Mouse (Mus musculus): ENCODE results near the gene Mast4.

Gene Mast4

DNA sequence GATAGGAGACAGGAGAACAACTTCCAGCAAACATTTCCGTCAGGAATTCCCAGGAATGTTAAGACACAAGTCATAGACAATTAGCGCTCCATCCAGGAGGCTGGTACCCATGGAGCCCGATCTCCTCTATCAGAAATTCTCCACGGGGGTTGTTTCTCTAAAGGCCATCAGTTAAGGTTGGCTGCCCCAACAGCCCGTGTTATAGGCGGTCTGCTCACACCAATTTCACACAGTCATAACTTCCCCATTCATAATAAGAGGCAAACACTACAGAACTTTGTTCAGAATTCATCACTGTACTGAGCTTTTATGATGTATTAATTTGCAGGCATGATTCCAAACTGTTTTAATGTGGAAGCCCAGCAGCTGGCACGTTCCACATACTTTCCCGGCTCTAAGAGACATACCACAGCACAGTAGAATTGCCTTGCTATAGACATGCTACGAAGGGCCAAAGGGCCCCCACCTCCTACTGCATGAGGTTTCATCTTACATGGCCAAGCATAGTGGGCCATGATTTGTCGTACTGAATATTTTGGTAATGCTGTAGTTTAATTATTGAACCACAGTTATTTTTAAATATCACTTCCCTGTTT, 19.1 kb downstream of the Mast4 start:
- in situ Hi-C loops (cut with MseI, MboI), result no loop called here

DNA sequence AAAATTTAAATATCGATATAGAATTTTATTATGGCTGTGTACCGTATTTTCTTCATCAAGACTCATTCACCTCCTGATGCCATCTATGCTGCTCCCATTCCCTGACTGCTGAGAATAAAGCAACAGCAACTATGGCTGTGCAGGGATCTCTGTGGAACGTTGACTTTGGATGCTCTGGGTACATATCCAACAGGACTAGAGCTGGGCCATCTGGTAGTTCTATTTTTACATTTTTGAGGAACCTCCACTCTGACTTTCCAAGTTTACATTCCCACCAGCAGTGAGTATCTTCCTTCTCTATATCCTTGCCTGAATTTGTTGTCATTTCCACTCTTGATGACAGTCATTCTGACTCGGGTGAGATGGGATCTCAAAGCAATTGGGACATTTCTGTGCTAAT, 26.0 kb downstream of the Mast4 start:
- in situ Hi-C loops (cut with MseI, MboI), result no loop called here

DNA sequence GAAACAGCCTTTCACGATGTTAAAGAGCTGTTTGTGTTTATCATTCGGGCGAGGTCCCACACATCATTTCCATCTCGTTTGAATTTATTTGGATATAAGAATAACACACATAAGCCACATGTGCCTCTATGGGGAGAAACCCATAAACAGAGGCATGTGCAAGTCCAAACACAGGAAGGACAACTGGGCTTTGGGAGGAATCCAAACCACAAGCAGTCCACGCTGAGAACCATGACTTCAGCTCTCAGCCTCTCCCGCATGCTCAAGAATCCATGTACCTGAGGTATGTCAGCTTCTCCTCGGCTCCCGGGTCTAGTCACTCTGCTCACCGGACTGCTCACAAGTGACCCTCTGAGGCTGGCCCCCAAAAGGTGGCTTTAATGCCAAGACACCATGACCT, 30.5 kb downstream of the Mast4 start:
- in situ Hi-C loops (cut with MseI, MboI), result no loop called here

DNA sequence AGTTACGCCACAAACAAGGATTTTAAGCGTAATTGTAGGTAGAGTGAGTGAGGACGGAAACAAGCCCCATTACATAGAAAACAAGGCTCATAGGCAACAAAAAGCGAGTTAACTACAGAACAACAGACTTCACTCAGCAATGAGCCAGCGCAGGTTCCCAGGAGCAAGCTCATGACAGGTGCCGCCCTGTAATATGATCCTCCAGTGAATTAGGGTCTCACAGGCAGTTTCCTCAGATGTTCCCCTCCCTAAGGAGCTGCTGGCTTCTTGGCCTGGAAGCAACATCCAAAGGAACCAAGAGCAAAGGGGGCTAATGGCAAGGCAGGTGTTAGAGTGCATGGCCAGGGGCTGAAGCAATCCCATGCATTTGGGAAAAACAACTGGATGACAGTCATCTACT, 31.8 kb downstream of the Mast4 start:
- in situ Hi-C loops (cut with MseI, MboI), result no loop called here

DNA sequence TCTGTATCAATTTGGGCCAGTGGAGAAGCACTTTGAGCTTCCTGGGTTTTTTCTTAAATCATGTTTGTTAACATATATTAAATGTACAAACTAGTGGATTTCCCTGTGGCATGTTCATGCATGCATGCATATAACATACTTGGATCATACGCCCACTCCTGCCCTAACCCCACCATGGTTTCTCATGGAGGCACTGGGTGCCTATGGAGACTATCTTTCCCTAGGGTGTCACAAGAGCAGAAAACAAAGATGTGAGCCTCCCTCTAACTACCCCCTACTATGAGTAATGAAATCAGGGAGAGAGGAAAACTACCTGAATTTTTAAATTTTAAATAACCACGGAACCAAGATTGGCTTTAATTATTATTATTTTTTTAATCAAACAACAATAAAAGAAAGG, 32.2 kb downstream of the Mast4 start:
- in situ Hi-C loops (cut with MseI, MboI), result no loop called here

DNA sequence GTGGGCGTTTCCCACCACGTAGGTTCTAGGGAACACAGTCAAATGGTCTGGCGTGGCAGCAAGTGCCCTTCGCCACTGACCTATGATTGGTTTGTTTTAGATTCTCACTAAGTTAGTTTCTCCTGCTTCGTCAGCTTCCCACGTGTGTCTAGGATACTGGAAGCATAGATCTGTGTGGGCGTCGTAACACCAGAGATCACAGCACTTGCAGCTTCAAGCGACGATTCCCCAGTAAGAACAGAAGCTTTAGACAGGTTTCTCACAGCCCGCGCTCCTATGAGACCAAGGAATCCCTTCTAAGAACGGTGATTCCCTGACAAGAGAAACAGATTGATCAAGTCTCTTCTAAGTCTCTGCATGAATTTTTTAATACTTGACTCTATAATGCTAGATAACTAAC, 39.9 kb downstream of the Mast4 start:
- in situ Hi-C loops (cut with MseI, MboI), result no loop called here

DNA sequence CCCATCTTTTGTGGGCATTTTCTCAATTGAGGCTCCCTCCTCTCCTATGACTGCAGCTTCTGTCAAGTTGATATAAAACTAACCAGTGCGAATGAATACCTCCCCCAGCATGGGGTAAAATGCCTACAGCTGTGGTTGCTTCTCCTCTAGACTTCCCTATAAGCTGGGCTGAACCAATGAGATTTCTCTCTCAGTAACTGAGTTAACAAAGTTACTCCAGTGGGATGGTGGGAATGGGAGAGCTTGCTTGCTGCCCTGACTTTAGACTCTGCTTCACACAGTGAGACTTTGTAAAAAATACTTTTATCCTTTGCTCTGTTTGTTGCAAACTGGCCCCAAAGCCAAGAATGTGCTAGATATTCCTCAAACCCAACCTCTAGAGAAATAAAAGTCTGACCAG, 41.2 kb downstream of the Mast4 start:
- in situ Hi-C loops (cut with MseI, MboI), result no loop called here

DNA sequence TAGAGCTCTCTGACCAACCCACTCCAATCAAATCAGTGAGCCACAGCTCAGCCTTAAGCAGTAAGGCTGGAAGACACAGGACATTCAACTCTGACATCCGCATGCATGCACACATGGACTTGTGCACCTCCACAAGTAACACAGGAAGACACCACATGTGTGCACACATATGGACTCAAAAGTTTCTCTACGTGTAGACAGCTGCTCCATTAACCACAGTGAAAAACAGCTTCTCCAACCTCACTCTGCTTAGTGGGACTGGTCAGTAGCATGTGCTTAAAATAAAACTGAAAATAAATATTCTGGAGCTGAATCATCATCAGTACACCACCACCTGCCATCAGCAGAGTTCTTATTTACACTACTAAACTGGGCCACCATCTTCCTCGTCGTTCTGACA, 43.2 kb downstream of the Mast4 start:
- in situ Hi-C loops (cut with MseI, MboI), result no loop called here

DNA sequence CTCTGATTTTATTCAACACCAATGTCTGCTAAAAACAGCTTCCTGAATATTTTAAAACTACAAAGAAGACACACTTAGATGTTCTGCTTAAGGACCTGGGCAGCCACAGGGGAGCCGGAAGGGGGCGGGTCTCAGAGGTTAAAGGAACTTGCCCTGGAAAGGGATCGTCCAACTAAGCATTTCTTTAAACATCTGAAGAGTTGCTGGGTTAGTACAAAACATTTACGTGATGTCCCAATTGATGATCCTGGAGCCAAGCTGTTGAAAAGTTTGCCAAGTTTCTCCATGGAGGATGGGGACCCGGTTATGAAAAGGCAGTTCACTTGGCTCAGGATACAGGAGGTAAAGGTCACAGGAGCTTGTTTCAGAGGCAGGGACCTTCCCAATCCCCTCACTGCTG, 48.5 kb downstream of the Mast4 start:
- in situ Hi-C loops (cut with MseI, MboI), result no loop called here

DNA sequence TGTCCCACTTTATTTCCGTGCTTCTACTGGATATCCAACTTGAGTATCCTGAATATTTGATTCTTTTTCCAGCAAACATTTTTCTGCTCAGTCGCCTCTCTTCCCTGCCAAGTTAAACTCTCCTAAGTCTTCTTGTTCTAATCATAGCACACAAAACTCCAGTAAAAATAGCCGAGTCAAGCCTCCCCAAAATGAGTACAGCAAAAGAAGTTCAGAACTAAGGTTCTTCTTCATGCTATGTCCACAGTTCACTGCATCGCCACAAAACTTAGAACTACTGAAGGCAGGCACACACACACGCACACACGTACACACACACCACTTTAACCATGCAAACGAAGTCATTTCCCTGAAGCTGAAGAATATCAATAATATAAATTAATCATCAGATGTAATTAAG, 49.3 kb downstream of the Mast4 start:
- in situ Hi-C loops (cut with MseI, MboI), result no loop called here

DNA sequence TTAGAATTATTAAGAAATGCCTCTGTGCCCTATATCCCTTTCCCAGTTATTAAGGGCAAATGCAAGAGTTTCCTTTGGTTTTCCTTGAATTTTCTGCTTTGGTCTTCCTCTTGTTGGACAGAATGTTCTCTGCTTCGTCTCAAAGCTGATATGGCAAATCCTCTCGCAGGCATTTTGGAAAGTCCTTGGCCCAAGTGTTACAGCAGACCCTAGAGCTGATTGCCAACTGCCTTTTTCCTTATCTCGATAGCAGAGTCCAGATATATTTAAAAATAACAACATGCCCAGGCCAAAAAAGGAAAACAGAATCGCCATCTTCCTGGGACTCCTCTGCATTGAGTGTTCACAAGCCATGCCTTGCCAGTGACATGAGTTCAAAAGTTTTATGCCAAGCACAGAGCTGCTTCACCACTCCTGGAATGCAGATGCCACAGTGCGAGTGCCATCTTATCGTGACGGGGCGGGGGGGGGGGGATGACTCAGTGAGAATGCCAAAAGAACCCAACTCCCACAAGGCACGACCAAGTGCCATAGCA, 63.4 kb downstream of the Mast4 start:
- in situ Hi-C loops (cut with MseI, MboI), result no loop called here

DNA sequence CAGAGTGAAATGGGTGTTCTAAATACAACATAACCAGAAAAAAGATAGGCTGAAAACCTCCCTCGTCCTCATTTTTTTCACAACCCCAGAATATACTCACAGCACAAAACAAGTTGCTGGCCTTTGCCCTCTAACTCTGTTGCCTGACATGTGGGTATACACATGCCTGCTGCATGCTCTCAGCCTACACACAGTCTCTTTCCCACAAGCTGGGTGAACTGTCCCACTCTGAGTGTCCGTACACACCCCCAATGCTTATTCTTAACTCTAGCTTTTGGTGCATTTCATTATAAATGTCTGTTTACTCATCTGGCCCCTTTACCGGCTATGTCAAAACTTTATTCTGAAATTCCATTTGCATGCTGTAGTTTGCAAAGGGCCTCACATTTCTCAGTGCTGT, 71.6 kb downstream of the Mast4 start:
- in situ Hi-C loops (cut with MseI, MboI), result no loop called here

DNA sequence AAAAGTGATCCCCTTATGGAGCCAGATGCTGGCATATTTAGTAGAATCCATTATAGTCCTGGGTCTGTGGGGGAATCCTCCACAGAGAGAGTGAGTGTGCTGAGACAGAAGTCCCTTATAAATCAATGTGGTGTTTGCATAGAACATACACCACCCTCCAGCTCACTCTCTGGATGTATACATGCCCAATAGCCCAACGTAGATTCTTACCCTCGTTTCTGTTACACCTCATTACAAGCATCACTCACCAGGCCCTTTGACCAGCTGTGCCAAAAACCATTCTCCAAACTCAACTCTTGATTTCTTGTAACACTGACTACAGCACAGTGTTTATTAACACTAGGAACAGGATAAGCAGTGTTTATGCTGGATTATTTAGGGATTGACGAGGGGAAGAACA, 72.2 kb downstream of the Mast4 start:
- in situ Hi-C loops (cut with MseI, MboI), result no loop called here

DNA sequence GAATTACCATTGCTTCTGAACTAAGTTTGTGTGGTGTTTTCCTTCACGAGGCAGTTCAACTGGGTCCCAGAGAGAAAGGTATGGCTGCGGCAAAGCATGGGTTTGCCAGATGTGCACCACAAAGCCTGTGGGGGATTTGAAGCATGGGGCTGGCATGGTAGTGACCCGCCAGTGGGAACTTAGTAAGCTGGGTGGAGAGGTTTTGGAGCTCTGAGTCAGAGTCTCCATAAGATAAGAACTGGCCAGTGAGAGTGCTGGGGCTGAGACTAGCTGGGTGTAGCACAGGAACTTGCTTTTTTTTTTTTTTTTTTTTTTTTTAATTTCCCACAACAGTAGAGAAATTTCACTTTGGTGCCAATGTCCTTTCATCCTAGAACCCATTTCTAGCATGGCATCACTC, 73.9 kb downstream of the Mast4 start:
- in situ Hi-C loops (cut with MseI, MboI), result no loop called here

DNA sequence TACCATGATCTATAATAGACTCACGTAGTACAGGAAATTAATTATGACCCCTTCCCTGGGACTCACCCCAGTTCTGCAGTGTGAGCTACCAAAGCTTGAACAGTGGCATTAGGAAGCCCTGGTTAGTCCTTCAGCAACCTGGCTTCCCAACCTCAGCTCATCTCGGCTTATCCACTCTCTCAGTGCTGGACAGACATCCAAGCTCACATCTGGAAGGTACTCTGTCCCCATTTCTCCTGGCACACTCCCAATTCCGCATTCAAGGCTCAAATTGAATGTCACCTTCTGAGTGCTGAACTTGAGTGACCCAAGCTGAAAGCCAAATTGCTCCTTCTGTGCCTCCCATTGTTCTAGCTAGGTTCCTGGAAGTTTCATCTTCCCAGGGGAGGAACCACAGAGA, 76.2 kb downstream of the Mast4 start:
- in situ Hi-C loops (cut with MseI, MboI), result no loop called here

DNA sequence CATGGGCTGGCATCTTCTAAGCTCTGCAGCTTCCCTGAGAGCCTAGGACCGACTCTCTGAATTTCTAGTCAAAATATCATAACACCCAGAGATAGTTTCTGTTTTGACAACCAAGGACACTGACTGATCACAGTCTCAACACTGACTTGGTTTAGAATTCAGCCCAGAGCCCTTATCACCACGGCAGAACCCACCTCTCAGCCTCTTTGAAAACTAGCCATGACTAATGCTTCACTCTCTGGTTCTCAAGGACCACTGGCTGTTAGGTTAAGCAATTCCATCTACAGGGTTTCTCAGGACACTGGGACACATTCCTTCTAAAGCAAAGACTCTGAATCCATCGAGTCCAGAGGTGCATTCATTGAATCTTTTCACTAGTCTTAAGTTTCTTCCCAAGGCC, 79.4 kb downstream of the Mast4 start:
- in situ Hi-C loops (cut with MseI, MboI), result no loop called here

DNA sequence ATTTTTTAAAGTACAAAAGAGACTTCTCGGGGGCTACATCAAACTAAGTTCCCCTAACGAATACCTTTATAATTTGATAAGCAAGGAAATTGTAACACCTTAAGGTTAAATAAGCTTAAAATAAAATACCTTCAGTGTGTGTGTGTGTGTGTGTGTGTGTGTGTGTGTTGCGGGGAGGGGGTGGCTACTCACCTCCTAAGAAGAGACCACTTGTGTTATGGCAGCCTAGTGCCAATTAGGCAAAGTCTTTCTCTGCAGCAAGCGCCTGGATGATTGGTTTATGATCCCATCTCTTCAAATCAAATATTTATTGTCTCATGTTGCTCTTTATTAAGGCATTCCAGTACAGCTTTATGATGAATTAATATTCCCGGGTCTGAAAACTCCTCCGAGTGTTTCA, 81.2 kb downstream of the Mast4 start:
- in situ Hi-C loops (cut with MseI, MboI), result no loop called here

DNA sequence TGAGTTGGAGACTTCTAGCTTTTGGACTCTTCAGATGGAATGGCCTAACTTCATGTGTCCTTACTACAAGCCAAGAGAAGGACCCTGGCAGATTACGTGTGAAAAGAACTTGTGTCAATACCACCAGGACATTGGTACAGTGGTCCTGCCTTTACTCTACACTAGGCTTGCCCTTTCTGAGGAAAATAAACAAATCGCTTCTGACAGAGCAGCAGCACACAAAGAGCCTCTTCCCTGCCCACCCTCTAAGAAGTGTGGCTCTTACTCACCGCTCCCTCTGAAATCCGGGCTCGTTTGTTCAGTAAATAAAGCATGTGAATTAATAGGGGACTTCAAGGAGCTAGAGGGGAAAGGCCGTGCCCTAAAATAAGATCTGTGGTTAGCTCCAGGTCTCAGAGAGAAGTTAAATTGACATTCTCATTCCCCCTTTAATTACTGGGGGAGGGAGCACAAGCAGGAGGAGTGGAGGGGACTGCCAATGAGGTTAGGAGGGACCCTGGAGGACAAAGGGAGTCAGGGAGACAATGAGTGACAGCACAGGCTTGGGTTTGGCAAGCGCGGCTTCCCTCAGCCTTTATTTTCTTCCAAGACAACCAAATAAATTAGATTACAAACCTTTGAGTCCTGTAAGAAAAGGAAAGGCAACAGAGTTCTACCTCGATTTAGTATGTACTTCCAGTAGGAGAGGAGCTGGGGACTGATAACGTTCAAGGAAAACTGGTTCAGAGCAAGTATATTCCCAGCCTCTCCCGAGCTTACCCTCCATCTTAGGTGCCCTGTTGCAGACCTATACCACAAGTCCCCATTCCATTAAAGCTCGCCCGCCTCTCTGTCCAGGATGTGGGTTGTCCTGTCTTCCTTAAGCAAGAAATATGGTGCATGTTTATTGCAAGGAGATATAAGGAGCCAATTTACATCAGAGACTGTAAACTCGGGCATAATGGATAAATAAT, 85.9 kb downstream of the Mast4 start:
- in situ Hi-C loops (cut with MseI, MboI), result no loop called here

DNA sequence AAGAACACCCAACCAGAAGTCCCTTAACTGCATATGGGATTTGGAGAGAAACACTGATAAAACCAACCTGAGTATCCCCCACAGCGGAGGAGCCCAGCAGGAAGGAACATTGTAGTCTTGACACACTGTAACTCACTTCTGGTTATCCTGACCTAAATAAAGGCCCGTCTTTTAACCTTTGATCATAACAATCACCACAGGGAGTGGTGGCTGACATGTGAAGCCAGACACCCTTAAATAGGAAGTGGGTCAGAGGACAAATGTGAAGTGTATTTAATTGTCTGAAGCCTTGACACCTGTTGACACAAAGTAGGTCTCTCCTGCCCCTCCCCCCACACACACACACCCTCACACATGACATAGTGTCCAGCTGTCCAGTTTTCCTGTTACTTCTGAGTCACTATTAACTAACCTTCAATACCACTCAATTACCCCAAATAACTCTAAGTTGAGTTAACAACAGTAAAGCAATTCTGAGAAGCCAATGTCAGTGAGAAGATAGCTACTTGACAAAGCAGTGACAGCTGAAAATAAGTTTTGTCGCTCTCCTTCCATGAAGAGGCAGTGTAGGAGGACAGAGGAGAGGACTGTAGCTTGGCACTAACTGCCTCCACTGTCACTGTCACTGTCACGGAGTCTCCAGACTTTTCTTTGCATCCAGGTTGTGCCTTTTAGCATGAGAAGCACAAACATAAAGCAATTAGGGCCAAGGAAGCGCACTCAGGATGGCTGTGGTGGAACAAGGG, 87.2 kb downstream of the Mast4 start:
- in situ Hi-C loops (cut with MseI, MboI), result no loop called here

DNA sequence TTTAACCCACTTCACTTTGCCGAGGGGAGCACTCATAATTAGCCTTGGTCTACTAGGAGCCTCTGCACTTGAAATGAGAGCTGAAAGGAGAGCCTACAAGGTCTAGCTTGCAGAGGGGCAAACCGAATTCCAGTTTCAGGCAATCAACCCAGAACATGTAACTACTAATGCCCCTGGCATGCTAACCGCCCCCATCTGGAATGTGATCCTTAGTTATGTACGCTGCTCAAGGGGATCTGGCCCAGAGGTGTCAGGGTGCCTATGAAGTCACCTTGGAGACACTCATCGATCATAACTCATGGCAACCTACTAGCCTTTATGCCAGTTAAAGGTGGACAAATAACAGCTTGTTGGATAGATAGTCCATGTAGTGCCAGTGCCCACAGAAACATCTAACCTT, 88.9 kb downstream of the Mast4 start:
- in situ Hi-C loops (cut with MseI, MboI), result no loop called here

DNA sequence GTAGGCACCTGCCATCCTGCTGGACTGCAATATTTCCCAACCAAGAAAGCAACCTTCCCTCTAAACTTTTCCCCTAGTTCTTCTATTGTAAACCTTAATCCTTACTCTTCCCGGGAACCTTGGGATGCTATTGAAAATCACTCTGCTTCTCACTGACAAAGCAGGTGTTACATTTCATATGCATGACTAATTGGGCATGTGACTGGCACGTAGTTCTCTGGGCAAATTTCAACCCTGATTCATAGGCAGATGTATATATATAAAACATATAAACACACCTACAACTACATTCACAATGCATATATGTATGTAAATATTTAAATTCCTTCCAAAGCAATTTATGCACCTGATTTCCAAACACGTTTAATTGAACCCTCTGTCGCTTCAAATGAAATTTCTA, 90.2 kb downstream of the Mast4 start:
- in situ Hi-C loops (cut with MseI, MboI), result no loop called here

DNA sequence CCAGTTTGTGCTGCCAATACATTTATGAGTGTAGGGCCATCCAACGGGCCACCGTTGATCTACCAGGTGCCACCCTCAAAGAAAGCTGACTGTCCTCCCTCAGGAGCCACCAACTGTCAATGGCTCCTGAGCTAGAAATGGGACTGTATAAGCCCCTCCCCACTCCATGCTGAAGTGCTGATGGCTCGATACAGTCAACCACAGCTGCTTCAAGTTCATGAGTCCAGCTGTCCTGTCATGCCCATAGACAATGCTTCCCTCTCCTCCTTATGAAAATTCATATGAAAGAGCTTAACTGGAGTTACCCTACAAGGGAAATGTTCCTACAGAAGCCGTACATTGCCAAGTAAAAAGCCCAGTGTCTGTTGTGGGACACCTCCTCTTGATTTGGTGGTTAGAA, 93.2 kb downstream of the Mast4 start:
- in situ Hi-C loops (cut with MseI, MboI), result no loop called here

DNA sequence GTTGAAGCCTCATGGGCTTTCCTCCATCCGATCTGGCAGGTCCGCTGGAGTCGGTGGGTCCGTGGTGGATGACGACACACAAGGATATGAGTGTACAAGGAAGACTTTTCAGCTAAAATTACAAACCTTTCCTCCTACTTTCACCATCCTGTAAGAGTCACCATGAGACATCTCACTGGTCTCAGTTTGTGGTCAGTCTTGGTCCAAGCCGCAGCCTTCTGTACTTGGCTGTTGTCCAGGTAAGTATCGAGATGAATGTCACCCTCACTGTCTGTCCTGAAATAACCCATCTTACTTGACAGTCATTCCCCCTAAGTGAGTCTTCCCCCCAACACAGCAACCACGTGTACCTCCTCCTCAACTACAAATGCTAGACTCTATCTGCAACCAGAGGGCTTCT, 94.6 kb downstream of the Mast4 start:
- in situ Hi-C loops (cut with MseI, MboI), result no loop called here
